Mouse (Mus musculus): ENCODE measurements around the gene Ccn2.

- TF ChIP-seq POLR2A (IDR thresholded peaks at IDR 0.05; ENCODE audit: insufficient read depth, low read length) (no peak), CTCF (IDR thresholded peaks at IDR 0.05; ENCODE audit: low read depth, low read length) (no peak)
These were observed 40.6 kb downstream of the Ccn2 start for GRCm38 (mm10) chr10:24635884-24636283.
